Mouse (Mus musculus) liver, postnatal 0 days (tissue): Measurements from ENCODE around the gene Trrap. TPM values are rescaled to one million over a fixed set of nuclear protein-coding genes. Genes with fewer than 3 reads are reported as not detected.

Experiments
- ATAC-seq: fragments of 200-750 bp; cut with Nextera tagmentation; 2 replicates; pipeline ENCODE4 v1.8.0; 2017; ENCODE audit warnings: mild to moderate bottlenecking, moderate library complexity
- DNase-seq: peaks from one replicate; pipeline ENCODE4 v3.0.0-alpha.2; 2016
- H3K27ac ChIP-seq: fragments of 300-500 bp; sonication (generic); 2 replicates; pipeline ENCODE4 v1.5.1; 2014; ENCODE audit warnings: antibody characterized with exemption, moderate library complexity, mild to moderate bottlenecking, low read depth
- H3K27me3 ChIP-seq: fragments of 300-500 bp; sonication (generic); 2 replicates; pipeline ENCODE4 v1.6.1; 2014; ENCODE audit warnings: low read length, control low read depth, mixed read lengths; ENCODE audit not compliant: insufficient read depth
- H3K36me3 ChIP-seq: fragments of 300-500 bp; sonication (generic); replicated peaks from 2 replicates; pipeline ENCODE4 v1.6.1; 2014; ENCODE audit warnings: mild to moderate bottlenecking, control low read depth, low read length, moderate library complexity, mixed read lengths; ENCODE audit not compliant: insufficient read depth
- H3K4me1 ChIP-seq: fragments of 300-500 bp; sonication (generic); 2 replicates; pipeline ENCODE4 v1.6.1; 2014; ENCODE audit warnings: antibody characterized with exemption, mild to moderate bottlenecking, control low read depth; ENCODE audit not compliant: insufficient read depth
- H3K4me2 ChIP-seq: fragments of 300-500 bp; sonication (generic); 2 replicates; pipeline ENCODE4 v1.6.1; 2014; ENCODE audit warnings: low read depth, mild to moderate bottlenecking, low read length, moderate library complexity, mixed read lengths
- H3K4me3 ChIP-seq: fragments of 300-500 bp; sonication (generic); 2 replicates; pipeline ENCODE4 v1.5.1; 2014; ENCODE audit warnings: low read depth, low read length
- H3K9ac ChIP-seq: fragments of 300-500 bp; sonication (generic); replicated peaks from 2 replicates; pipeline ENCODE4 v1.6.1; 2014; ENCODE audit warnings: mild to moderate bottlenecking, moderate library complexity
- H3K9me3 ChIP-seq: fragments of 300-500 bp; sonication (generic); 2 replicates; pipeline ENCODE4 v1.6.1; 2016; ENCODE audit warnings: mild to moderate bottlenecking, control low read depth, low read length, mixed read lengths
- CTCF ChIP-seq: sonication (generic); IDR thresholded peaks from 2 replicates; pipeline ENCODE4 v1.5.1; 2016; ENCODE audit warnings: antibody characterized with exemption, low read depth
- EP300 ChIP-seq: IDR thresholded peaks from 2 replicates; pipeline ENCODE4 v1.6.1; 2016; ENCODE audit warnings: antibody characterized with exemption, low read depth, mild to moderate bottlenecking
- WGBS: fragments of 180-500 bp; shearing (Covaris S2); extraction: QIAGEN DNeasy Blood & Tissue Kit; methylation state at CpG from one replicate; pipeline ENCODE4 v1.1.7; 2014; ENCODE audit not compliant: insufficient replicate concordance; 5-methylcytosine and 5-hydroxymethylcytosine counted together
- polyA plus RNA-seq: library from polyadenylated mRNA; unstranded; fragments of >200 nt; fragmentation: Nextera tagmentation; extraction: Ambion mirVana; gene quantifications from 2 replicates; pipeline ENCODE4 v1.2.1, GENCODE M21; 2015

The Trrap gene
- polyA plus RNA-seq, 1 experiment from 2014 or later, result 12.3 TPM

DNA sequence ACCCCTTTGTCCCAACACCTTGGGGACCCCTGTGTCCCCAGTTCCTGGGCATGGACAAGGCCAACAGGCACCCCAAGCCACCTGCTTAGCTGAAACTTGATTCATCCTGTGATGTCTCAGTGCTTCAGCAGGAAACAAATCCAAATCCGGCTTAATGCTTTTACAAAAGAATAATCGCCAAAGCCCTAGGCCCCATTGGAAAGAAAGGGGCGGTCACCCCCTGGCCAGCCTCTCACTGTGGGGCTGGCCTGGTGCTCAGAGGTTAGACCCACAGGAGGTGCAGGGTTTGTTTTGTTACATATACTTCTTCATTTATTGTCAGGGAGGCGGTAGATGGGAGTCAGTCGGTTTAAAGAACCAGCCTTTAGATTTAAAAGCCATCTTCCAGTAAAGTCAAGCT is 39.3 kb upstream of the Trrap start:
- 49% methylated on average over 5 of the region's 5 CpGs for WGBS
- no peaks in the 10 kb centered on the region for H3K36me3 ChIP-seq
- H3K27ac ChIP-seq, result no peak overlapping the region
- H3K4me3 ChIP-seq, result no peak overlapping the region
- ATAC-seq (no peak), DNase-seq (no peak)
- no peak overlapping the region for H3K4me2 ChIP-seq
- TF ChIP-seq CTCF, result no peak
- no peak for TF ChIP-seq EP300
- H3K4me1 ChIP-seq, result no peaks in the 10 kb centered on the region
- no peaks in the 10 kb centered on the region for H3K9me3 ChIP-seq
- H3K9ac ChIP-seq, result no peak overlapping the region
- no peaks in the 10 kb centered on the region; the same call in 1 of the 2 replicates for H3K27me3 ChIP-seq

DNA sequence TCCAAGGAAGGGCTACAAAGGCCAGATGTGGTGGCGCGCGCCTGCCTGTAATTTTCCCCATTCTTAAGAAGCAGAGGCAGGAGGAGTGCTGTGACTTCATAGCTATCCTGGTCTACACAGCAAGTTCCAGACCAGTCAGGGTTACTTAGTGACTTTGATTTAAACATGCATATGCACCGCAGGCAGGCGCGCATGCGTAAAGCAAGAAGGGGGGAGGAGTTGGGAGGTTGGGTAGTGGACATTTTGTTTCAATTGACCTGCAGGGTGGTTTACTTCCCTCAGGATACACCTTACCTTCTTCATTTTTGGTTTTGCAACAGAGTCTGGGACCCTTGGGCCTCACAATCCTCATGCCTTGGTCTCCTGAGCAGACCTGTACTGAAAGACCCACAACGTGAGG is 38.3 kb upstream of the Trrap start:
- Histone ChIP-seq H3K4me1 (no peaks in the 10 kb centered on the region), H3K36me3 (no peaks in the 10 kb centered on the region), H3K4me3 (no peak overlapping the region), H3K27ac (no peak overlapping the region), H3K4me2 (no peak overlapping the region), H3K27me3 (no peaks in the 10 kb centered on the region; the same call in 1 of the 2 replicates), H3K9ac (no peak overlapping the region), H3K9me3 (no peaks in the 10 kb centered on the region)
- ATAC-seq, result no peak
- no peak for DNase-seq
- TF ChIP-seq EP300 (no peak), CTCF (no peak)
- 82% methylated on average over 8 of the region's 8 CpGs for WGBS

DNA sequence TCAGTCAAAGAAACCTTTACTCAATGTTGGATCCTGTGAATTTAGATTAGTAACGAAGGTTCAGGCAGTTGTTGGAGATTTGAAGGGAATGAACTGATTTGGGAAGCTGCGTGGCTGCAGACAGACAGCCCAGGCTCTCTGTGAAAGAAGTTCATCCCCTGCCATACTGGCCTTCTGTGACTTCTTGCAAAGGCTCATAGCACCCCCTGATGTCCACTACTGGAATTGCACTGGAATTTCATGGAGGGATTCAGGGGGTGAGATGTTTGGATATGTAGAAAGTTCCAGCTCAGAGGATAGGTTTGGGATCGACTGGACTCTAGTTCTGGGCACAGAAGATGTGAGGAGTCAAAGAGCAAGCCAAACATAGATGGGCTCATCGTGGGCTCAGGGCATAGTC is 33.6 kb upstream of the Trrap start:
- no peaks in the 10 kb centered on the region for H3K27me3 ChIP-seq
- H3K4me3 ChIP-seq, result no peak overlapping the region
- H3K36me3 ChIP-seq, result no peaks in the 10 kb centered on the region
- DNase-seq, result peak; percentile 60
- WGBS, result 25% methylated on average over 4 of the region's 4 CpGs
- H3K9ac ChIP-seq, result no peak overlapping the region
- no peaks in the 10 kb centered on the region for H3K4me1 ChIP-seq
- H3K9me3 ChIP-seq, result no peaks in the 10 kb centered on the region
- no peak overlapping the region for H3K4me2 ChIP-seq
- H3K27ac ChIP-seq, result no peak overlapping the region
- ATAC-seq, result no peak
- TF ChIP-seq EP300 (no peak), CTCF (peak; percentile 75)

DNA sequence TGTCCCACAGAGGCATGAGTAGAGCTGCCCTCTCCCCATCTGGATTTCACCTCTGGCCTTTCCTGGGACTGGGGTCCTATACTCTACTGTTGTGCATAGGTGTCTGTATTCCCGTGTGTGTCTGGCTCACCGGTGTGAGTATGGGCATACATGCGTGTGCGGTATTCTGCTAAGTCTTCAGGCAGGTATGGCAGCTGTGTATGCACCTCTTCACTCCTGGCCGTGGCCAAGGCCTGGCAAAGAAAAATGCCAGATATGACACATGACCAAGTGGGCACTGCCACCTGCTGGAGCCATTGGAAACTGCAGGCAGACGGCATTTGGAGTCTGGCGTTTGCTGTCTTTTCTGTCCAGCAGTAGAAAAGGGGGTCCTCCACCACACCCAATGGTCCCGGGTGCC is 32.6 kb upstream of the Trrap start:
- Histone ChIP-seq H3K36me3 (no peaks in the 10 kb centered on the region), H3K4me1 (no peaks in the 10 kb centered on the region), H3K4me2 (no peak overlapping the region), H3K9ac (no peak overlapping the region), H3K27me3 (no peaks in the 10 kb centered on the region), H3K4me3 (no peak overlapping the region), H3K9me3 (no peaks in the 10 kb centered on the region), H3K27ac (no peak overlapping the region)
- peak; percentile 87 for TF ChIP-seq CTCF
- TF ChIP-seq EP300, result no peak
- DNase-seq (peak; percentile 76), ATAC-seq (no peak)
- WGBS, result 21% methylated on average over 8 of the region's 8 CpGs

DNA sequence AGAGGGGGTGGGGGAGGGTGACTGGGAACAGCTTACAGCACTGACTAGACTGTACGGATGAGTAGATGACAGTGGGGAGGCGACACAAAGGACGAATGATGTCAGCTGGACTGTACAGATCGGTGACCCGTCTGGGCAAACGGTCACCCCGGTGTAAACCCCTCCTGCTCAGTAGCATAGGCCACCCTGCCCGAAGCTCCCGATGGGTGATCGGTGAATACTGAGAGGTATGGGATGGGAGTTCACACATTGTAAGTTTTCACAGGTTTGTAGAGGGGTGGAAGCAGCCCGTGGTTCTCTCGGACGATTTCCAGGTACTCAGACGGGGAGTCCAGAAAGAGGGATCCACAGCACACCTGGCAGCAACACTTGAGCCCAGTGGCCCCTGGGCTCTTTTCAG is 30.4 kb upstream of the Trrap start:
- Histone ChIP-seq H3K27me3 (no peaks in the 10 kb centered on the region), H3K9me3 (no peaks in the 10 kb centered on the region), H3K27ac (no peak overlapping the region), H3K4me2 (no peak overlapping the region), H3K4me1 (no peaks in the 10 kb centered on the region), H3K36me3 (no peaks in the 10 kb centered on the region), H3K4me3 (no peak overlapping the region), H3K9ac (no peak overlapping the region)
- 82% methylated on average over 14 of the region's 14 CpGs for WGBS
- ATAC-seq, result no peak
- DNase-seq, result no peak
- TF ChIP-seq CTCF, result no peak
- no peak for TF ChIP-seq EP300

DNA sequence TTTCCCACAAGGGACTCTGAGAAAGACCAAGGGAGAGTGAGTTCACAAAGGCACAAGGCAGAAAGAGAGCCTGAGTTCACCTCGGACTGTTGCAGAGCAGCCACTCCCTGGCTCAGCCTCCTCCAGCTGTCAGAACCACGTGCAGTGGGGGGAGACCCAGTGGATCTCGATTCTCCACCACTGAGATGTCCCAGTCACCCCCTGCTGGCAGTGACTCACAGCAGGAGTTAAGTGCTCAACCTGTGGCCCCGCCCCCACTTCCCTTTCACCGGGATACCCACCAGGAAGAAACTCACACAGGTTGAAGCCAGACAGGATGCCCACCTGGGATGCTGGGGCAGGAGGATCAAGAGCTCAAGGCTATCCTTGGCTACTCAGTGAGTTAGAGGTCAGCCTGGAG is 15.1 kb upstream of the Trrap start:
- Histone ChIP-seq H3K27ac (no peak overlapping the region), H3K36me3 (no peaks in the 10 kb centered on the region), H3K9ac (no peak overlapping the region), H3K9me3 (no peaks in the 10 kb centered on the region), H3K27me3 (no peaks in the 10 kb centered on the region), H3K4me3 (no peak overlapping the region), H3K4me1 (no peaks in the 10 kb centered on the region), H3K4me2 (no peak overlapping the region)
- TF ChIP-seq CTCF, result 0 out of 2 replicates have a peak, but pooled peaks have one; percentile 20
- no peak for TF ChIP-seq EP300
- DNase-seq (peak; percentile 53), ATAC-seq (peak; percentile 40; the same call in 1 of the 2 replicates)
- WGBS, result 2% methylated on average over 5 of the region's 5 CpGs

DNA sequence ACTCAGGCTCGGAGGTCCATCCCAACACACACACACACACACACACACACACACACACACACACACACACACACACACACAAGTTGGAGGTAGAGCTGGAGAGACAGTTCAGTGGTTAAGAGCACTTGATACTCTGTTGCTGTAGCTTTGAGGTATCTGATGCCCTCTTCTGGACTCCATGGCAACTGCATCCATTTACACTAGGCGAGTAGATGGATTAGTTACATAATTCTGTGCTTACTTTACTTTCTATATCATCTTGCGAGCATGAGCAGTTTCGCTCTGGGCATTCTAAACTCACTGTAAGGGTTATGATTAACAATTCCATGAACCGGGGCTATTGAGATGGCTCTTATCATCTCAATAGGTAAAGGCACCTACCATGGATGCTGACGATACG is 14.5 kb upstream of the Trrap start:
- no peaks in the 10 kb centered on the region for H3K27me3 ChIP-seq
- no peak overlapping the region for H3K27ac ChIP-seq
- H3K4me3 ChIP-seq, result no peak overlapping the region
- WGBS, result 45% methylated on average over 7 of the region's 7 CpGs
- DNase-seq, result peak; percentile 39
- no peaks in the 10 kb centered on the region for H3K4me1 ChIP-seq
- no peak overlapping the region for H3K9ac ChIP-seq
- peak; percentile 44; the same call in 1 of the 2 replicates for ATAC-seq
- H3K9me3 ChIP-seq, result no peaks in the 10 kb centered on the region
- no peaks in the 10 kb centered on the region for H3K36me3 ChIP-seq
- no peak overlapping the region for H3K4me2 ChIP-seq
- no peak for TF ChIP-seq EP300
- peak; percentile 66 for TF ChIP-seq CTCF
